Mouse (Mus musculus) midbrain, embryonic 15.5 days (tissue): ENCODE results near the gene Rdh12. TPM values are rescaled to one million over a fixed set of nuclear protein-coding genes. Genes with fewer than 3 reads are reported as not detected.
A peak's percentile ranks its signal among the peaks of the same experiment; 100 is the strongest.
"Not testable (repeated sequence)": the region's sequence is repeated elsewhere in the genome, so short reads cannot be mapped to it uniquely, and the experiment has no call there.

ENCODE experiments used
- ATAC-seq: fragments of 200-750 bp; cut with Nextera tagmentation; replicated peaks from 2 replicates; pipeline ENCODE4 v1.8.0; 2017; ENCODE audit warnings: moderate TSS enrichment
- H3K27ac ChIP-seq: fragments of 300-500 bp; sonication (generic); 2 replicates; pipeline ENCODE4 v1.5.1; 2015; ENCODE audit warnings: mild to moderate bottlenecking, inconsistent platforms
- H3K27me3 ChIP-seq: fragments of 300-500 bp; sonication (generic); replicated peaks from 2 replicates; pipeline ENCODE4 v1.6.1; 2015; ENCODE audit warnings: inconsistent platforms
- H3K36me3 ChIP-seq: fragments of 300-500 bp; sonication (generic); replicated peaks from 2 replicates; pipeline ENCODE4 v1.6.1; 2015; ENCODE audit warnings: inconsistent platforms
- H3K4me1 ChIP-seq: fragments of 300-500 bp; sonication (generic); 2 replicates; pipeline ENCODE4 v1.6.1; 2015; ENCODE audit warnings: inconsistent platforms
- H3K4me2 ChIP-seq: fragments of 300-500 bp; sonication (generic); 2 replicates; pipeline ENCODE4 v1.6.1; 2015; ENCODE audit warnings: inconsistent platforms, mild to moderate bottlenecking, moderate library complexity
- H3K4me3 ChIP-seq: fragments of 300-500 bp; sonication (generic); 2 replicates; pipeline ENCODE4 v1.5.1; 2015; ENCODE audit warnings: mild to moderate bottlenecking, inconsistent platforms
- H3K9ac ChIP-seq: fragments of 300-500 bp; sonication (generic); 2 replicates; pipeline ENCODE4 v1.6.1; 2015; ENCODE audit warnings: mild to moderate bottlenecking, inconsistent platforms
- H3K9me3 ChIP-seq: fragments of 300-500 bp; sonication (generic); 2 replicates; pipeline ENCODE4 v1.6.1; 2016; ENCODE audit warnings: inconsistent platforms
- WGBS: fragments of 180-500 bp; shearing (Covaris S2); methylation state at CpG from one replicate; pipeline ENCODE4 v1.1.7; 2015; ENCODE audit warnings: mixed read lengths; 5-methylcytosine and 5-hydroxymethylcytosine counted together
- polyA plus RNA-seq: library from polyadenylated mRNA; unstranded; fragments of >200 nt; fragmentation: Nextera tagmentation; extraction: Ambion mirVana; gene quantifications from 2 replicates; pipeline ENCODE4 v1.2.1, GENCODE M21; 2015

Gene Rdh12
- polyA plus RNA-seq = 0.93 and 1.2 TPM in 2 replicates

DNA sequence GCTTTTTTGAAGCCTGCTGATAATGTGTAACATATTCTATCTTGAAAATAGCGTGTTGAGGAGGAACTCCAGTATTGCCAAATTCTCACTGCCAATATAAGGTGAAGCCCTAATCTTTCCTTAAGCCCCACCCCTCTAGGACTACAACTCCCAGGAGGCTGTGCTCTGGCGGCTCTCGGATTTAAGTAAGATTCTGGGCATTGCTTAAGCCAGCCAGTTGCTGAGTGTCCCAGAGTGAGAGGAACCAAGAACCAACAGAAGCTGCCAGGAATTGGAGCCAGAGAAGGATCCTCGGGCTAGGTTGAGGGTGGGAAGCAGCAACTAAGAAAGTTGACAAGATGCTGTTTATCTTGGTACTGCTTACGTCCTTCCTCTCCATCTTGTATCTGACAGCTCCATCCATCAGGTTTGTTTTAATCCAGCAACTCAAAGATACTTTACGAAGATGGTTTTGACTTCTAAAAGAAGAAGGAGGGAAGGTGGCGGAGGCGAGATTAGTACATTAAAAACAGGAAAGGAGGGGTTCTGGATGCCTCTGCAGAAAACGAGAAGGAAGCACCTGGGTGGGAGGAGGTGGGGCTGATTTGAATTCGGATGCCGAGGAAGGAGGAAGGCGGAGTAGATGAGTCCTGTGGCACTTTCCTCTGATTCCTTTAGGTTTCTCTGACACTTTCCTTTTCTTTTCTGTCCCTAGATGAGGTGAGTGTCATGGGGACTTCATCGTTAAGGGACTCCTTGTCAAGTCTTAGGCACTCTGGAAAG lies at the start of gene Rdh12:
Gene Rdh12 (plus strand): TSS at position 212 of the 762 bp plus-strand sequence.
- Histone ChIP-seq H3K9ac (peak within 1 kb of the TSS; percentile 22), H3K27ac (no peak within 1 kb of the TSS), H3K4me2 (peak within 1 kb of the TSS; percentile 63), H3K4me1 (peaks cover 4% of the 10 kb centered on the region; the same call in 1 of the 2 replicates), H3K4me3 (peak within 1 kb of the TSS; percentile 41), H3K9me3 (no peaks in the 10 kb centered on the region), H3K36me3 (no peaks in the 10 kb centered on the region), H3K27me3 (no peaks in the 10 kb centered on the region)
- 4% methylated on average over 13 of the region's 13 CpGs for WGBS
- peak; percentile 58; the same call in 1 of the 2 replicates for ATAC-seq

DNA sequence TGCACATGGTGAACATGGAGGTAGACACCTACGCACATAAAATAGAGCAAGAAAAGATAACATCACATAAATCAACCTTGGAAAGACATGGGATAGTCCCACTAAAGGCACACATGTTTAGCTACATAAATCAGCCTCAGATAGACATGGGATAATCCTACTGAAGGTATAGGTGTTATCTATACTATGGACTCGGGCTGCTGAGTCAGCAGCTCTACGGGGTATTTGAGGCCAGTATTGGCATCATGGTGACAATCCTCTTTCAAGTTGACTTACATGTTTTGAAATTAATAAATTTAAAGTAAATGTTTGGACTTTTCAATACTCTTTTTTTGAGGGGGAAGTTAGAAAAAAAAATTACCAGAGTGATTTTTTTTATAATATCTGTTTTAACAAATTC lies 45.8 kb upstream of the Rdh12 start:
- H3K9me3 ChIP-seq = no peaks in the 10 kb centered on the region
- no peak overlapping the region for H3K9ac ChIP-seq
- no peak overlapping the region for H3K27ac ChIP-seq
- no peak for ATAC-seq
- 98% methylated on average over 3 of the region's 3 CpGs for WGBS
- H3K4me1 ChIP-seq = no peaks in the 10 kb centered on the region
- no peak overlapping the region for H3K4me2 ChIP-seq
- H3K36me3 ChIP-seq = peaks cover 36% of the 10 kb centered on the region
- no peaks in the 10 kb centered on the region for H3K27me3 ChIP-seq
- no peak overlapping the region for H3K4me3 ChIP-seq

DNA sequence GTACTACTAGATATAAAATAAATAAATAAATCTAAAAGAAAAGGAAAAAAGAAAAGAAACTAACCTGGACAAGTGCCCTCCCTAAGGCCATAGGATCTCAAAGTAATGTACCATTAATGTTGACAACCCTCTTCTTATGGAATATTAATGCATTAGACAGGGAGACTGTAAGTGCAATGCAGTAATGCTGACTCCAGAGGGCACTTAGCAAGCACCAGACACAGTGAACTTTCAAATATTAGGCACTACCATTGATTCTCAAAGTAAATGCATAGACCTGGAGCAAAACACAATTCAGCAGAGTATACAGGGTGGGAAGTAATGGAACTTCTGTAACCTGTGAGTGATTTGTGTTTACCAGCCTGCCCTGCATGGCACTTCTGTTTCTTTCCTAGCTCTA lies 39.5 kb upstream of the Rdh12 start:
- no peak overlapping the region for H3K27ac ChIP-seq
- H3K27me3 ChIP-seq = no peaks in the 10 kb centered on the region
- peaks cover 20% of the 10 kb centered on the region for H3K4me1 ChIP-seq
- no peak for ATAC-seq
- no peak overlapping the region for H3K9ac ChIP-seq
- no peaks in the 10 kb centered on the region for H3K9me3 ChIP-seq
- H3K4me2 ChIP-seq = no peak overlapping the region
- no peak overlapping the region for H3K4me3 ChIP-seq
- peaks cover 11% of the 10 kb centered on the region; the same call in 1 of the 2 replicates for H3K36me3 ChIP-seq

DNA sequence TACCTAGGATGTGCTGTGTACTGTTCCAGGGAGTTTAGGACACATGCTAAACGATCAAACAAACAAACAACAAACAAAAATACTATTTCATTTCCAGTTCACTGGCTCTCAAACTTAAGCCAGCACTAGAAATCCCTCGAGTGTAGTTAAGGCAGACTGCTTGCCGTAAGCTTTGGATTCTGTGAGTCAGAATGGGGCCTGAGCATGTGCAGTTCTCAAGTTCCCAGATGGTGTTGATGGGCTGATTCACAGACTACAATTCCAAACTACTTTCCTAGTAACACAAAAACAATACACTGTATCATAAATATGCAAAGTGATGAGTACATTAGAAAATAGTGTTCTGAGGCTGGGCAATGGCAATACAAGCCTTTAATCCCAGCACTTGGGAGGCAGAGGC lies 38.3 kb upstream of the Rdh12 start:
- Histone ChIP-seq H3K27me3 (no peaks in the 10 kb centered on the region), H3K4me2 (no peak overlapping the region), H3K36me3 (peaks cover 13% of the 10 kb centered on the region; the same call in 1 of the 2 replicates), H3K27ac (no peak overlapping the region), H3K4me1 (peaks cover 20% of the 10 kb centered on the region), H3K9ac (no peak overlapping the region), H3K4me3 (no peak overlapping the region), H3K9me3 (no peaks in the 10 kb centered on the region)
- no peak for ATAC-seq
- WGBS = 79% methylated on average over 3 of the region's 3 CpGs

DNA sequence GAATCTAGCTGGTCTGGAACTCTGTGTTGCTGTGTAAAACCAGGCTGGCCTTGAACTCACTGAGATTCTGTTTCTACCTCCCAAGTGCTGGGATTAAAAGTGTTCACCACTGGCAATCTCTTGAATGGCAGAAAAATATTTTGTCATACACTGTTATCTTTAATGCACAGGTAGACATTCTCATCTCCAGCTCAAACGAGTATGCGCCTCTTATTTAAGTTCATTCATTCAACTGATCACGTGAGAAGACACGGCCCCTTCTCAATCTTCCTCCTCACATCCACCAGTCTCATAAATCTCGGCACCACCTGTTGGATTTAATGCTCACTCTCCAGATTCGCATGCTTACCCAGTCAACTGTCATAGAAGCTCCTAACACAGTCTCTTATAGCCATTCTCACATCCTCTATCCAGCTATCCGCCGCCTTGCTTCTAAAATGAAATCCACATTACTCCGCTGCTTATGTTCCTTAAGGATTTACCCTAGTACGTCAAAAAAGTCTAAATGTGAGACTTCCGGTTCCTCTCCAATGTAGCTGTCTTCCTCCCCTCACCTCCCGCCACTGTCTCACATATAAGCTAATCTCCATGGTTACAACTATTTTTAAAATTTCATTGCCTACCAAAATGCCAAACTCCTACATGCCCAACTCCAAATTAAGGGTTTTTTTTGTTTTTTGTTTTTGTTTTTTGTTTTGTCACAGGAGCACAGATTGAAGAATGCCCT lies 37.3 kb upstream of the Rdh12 start:
- peak overlapping the region; percentile 89 for H3K4me3 ChIP-seq
- H3K27me3 ChIP-seq = no peaks in the 10 kb centered on the region
- ATAC-seq = no peak
- H3K4me1 ChIP-seq = peaks cover 20% of the 10 kb centered on the region
- H3K36me3 ChIP-seq = peaks cover 14% of the 10 kb centered on the region; the same call in 1 of the 2 replicates
- H3K27ac ChIP-seq = peak overlapping the region; percentile 99
- 29% methylated on average over 12 of the region's 12 CpGs for WGBS
- H3K4me2 ChIP-seq = peak overlapping the region; percentile 52
- no peaks in the 10 kb centered on the region for H3K9me3 ChIP-seq
- peak overlapping the region; percentile 85 for H3K9ac ChIP-seq

DNA sequence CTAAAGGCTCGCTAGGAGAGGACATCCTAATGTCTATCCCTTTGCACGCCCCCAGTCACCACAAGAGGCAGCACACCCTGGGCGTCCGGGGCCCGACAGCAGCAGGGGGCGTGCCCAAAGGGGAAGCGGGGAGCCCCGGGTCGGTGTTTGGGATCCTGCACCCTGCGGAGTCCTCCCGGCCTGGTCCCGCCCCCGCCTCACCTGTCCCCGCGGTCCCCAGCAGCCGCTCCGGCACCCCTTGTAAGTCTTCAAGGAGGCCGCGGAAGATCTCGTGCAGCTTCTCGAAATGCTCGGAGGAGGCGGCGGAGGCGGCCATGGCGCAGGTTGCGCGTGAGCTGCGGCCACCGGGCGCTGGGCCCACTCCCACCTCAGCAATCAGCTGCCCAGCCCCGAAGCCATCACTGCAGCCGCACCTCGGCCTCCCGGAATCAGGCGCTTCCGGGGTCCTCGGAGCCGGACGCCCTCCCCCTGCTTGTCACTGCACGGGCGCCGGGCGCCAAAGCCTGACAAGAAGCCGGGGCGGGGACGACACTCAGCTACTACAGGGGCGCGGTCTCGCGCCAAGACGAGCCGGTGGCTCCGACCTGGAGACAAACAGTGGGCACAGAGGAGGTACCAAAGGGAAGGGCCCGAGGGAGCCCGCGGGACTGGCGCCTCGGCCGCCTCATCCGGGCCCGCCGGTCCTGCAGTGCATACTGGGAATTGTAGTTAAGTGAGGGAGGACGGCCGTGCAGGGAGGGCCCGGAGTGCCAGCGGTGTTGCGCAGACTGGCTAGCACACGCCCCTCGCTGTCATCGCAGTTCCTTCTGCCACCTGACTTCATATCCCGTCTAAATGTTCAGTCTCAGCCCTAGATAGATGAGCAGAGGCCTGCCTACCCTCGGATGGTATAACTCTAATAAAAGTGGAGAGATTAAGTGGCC lies 36.4 kb upstream of the Rdh12 start, which contains the start of gene Vti1b:
Gene Vti1b (minus strand): TSS at position 649 of the 923 bp plus-strand sequence.
- peak within 1 kb of the TSS; percentile 99 for H3K27ac ChIP-seq

DNA sequence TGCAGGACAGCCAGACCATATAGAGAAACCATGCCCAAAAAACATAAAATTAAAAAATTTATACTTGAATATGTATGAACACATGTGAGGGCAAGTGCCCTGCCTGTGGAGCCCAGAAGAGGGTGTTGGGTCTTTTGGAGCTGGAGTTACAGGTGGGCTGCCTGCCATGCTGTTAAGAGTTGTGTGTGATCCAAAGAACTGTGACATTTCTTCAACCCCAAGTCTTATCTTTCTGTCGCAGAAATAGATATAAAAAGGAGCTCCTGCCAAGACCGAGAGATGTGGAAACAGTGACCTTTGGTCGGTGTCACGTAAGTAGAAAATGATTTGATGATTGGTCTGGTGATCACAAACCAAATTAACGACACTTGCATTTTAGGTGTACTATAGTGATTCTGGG lies 35.0 kb upstream of the Rdh12 start:
- peaks cover 20% of the 10 kb centered on the region for H3K4me1 ChIP-seq
- H3K36me3 ChIP-seq = peaks cover 19% of the 10 kb centered on the region; the same call in 1 of the 2 replicates
- ATAC-seq = no peak
- no peak overlapping the region for H3K27ac ChIP-seq
- no peak overlapping the region for H3K4me3 ChIP-seq
- no peaks in the 10 kb centered on the region for H3K27me3 ChIP-seq
- WGBS = 87% methylated on average over 5 of the region's 5 CpGs
- no peaks in the 10 kb centered on the region for H3K9me3 ChIP-seq
- no peak overlapping the region for H3K9ac ChIP-seq
- no peak overlapping the region for H3K4me2 ChIP-seq

More for the DNA sequence above, 36.4 kb upstream of the Rdh12 start, which contains the start of gene Vti1b:
- Histone ChIP-seq H3K4me3 (peak within 1 kb of the TSS; percentile 89), H3K27me3 (no peaks in the 10 kb centered on the region), H3K9me3 (no peaks in the 10 kb centered on the region), H3K9ac (peak within 1 kb of the TSS; percentile 85), H3K4me2 (peak within 1 kb of the TSS; percentile 52), H3K36me3 (peaks cover 14% of the 10 kb centered on the region; the same call in 1 of the 2 replicates), H3K4me1 (peaks cover 20% of the 10 kb centered on the region)
- ATAC-seq = peak; percentile 99
- under 1% methylated on average over 67 of the region's 73 CpGs for WGBS

DNA sequence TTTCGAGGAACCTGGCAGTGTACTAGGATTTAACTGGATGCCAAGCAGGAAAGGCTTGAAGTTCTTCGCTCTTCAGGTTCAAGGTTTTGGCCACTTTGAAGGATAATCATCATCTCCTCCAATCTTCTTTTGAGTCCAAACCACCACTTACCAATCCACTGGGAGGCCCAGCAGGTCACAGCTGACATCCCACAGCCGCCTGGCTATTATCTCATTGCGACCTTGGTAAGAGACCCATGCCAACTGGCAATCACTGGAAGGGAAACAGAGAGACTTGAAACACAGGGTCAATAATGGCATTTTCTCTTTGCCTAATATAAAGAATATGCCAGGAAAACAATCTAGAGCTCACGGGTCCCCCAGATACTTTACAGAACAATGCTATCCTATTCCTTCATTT lies 32.7 kb upstream of the Rdh12 start:
- Histone ChIP-seq H3K27ac (no peak overlapping the region), H3K27me3 (no peaks in the 10 kb centered on the region), H3K36me3 (peaks cover 28% of the 10 kb centered on the region; the same call in 1 of the 2 replicates), H3K4me3 (no peak overlapping the region), H3K9ac (no peak overlapping the region), H3K9me3 (no peaks in the 10 kb centered on the region), H3K4me2 (no peak overlapping the region), H3K4me1 (peaks cover 8% of the 10 kb centered on the region)
- no peak for ATAC-seq
- 90% methylated on average over 5 of the region's 5 CpGs for WGBS

DNA sequence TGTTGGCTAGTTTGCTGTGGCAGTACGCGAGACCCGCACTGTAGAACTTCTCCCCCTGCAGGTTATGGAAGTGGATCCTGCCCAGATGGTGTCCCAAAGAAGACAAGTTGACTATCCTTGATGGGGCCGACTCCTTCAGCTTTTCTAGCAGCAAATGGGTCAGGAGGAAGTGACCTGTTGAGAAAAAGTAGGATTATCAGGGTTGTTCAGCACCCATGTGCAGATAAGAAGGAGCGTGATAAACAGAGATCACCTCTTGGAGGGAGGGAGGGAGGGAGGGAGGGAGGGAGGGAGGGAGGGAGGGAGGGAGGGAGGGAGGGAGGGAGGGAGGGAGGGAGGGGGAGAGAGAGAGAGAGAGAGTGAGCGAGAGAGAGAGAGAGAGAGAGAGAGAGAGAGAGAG lies 23.6 kb upstream of the Rdh12 start:
- 96% methylated on average over 5 of the region's 6 CpGs for WGBS
- H3K4me3 ChIP-seq, ATAC-seq, H3K27me3 ChIP-seq, H3K9me3 ChIP-seq, H3K27ac ChIP-seq, H3K4me2 ChIP-seq, H3K9ac ChIP-seq, H3K4me1 ChIP-seq: not testable (repeated sequence)
- peaks cover 56% of the 10 kb centered on the region for H3K36me3 ChIP-seq

DNA sequence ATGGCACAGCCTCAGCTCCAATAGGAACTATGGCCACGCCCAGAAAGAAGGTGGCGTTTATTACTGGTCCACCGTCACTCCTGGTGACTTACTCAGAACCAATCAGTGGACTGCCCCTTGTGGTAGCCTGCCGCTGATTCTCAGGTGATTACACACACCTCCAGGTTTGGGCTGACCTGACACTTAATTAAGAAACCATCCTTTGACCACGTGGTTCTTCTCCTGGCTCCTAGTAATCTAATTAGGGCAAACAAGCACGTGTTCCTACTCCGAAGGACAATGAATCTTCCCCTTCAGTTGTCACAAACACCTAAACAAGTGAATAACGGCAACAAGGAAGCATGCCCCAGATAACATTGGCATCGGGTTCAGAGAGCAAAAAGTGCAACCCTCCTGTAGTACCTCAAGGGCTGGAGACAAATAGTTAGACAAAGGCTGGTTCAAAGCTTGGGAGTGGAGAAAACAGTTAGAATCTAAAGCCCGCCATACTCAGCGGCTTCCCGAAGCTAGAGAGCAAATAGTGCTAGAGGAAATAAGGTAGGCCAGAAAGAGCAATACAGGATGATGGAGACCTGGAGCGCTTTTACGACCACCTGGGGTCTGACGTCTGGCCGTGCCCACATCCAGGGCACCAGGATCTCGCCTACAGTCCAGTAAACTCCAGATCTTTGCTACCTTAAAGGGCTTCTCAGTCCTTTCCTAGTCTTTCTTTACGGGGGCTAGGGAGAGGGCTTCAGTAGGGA lies 17.6 kb upstream of the Rdh12 start:
- Histone ChIP-seq H3K27ac (peak overlapping the region; percentile 79), H3K4me3 (peak overlapping the region; percentile 52), H3K36me3 (peaks cover 6% of the 10 kb centered on the region; the same call in 1 of the 2 replicates), H3K9ac (peak overlapping the region; percentile 57), H3K9me3 (no peaks in the 10 kb centered on the region), H3K27me3 (no peaks in the 10 kb centered on the region), H3K4me1 (peaks cover 17% of the 10 kb centered on the region), H3K4me2 (peak overlapping the region; percentile 65)
- ATAC-seq = peak; percentile 97
- under 1% methylated on average over 18 of the region's 18 CpGs for WGBS

DNA sequence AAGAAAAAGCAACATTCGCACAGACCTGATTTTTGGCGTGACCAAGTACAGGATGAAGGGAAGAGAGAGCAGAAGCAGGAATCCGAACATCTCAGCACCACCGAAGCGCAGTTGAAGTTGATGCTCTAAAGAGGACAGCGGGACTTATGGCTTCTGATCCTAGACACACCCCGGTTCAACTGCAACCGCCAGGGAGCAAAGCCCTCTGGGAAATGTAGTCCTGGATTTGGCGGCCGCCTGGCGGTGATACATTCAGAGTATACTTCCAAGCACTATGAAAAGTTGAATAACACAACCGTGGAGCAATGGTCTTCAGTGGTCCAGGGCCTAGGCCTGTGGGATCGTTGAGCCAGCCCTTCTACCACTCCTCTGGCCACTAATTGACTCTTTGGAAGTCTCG lies 17.0 kb upstream of the Rdh12 start:
- Histone ChIP-seq H3K9me3 (no peaks in the 10 kb centered on the region), H3K4me2 (peak overlapping the region; percentile 65), H3K27me3 (no peaks in the 10 kb centered on the region), H3K4me1 (peaks cover 17% of the 10 kb centered on the region), H3K9ac (peak overlapping the region; percentile 57), H3K36me3 (peaks cover under 1% of the 10 kb centered on the region; the same call in 1 of the 2 replicates), H3K4me3 (peak overlapping the region; percentile 52), H3K27ac (peak overlapping the region; percentile 79)
- WGBS = 4% methylated on average over 14 of the region's 14 CpGs
- peak; percentile 82 for ATAC-seq
